Mouse (Mus musculus): ENCODE results near the gene Uqcr10.

GRCm38 (mm10) chr11:4660309-4661025, 43.7 kb downstream of the Uqcr10 start:
- TF ChIP-seq POLR2A (IDR thresholded peaks at IDR 0.05; ENCODE audit: control insufficient read depth, extremely low read depth, insufficient read depth, low read length, poor library complexity) = no peak
- TF ChIP-seq CTCF (IDR thresholded peaks at IDR 0.05; ENCODE audit: borderline replicate concordance, control insufficient read depth, extremely low read depth, insufficient read depth, low read length, poor library complexity) = no peak

All from thymus, adult 2 months (tissue).